Mouse (Mus musculus) heart, postnatal 0 days (tissue): ENCODE results near the gene Tgfb2. TPM values are rescaled to one million over a fixed set of nuclear protein-coding genes. Genes with fewer than 3 reads are reported as not detected.

Source experiments
- ATAC-seq: fragments of 200-750 bp; cut with Nextera tagmentation; 2 replicates; pipeline ENCODE4 v1.8.0; 2017; ENCODE audit warnings: low read depth, moderate number of reproducible peaks, moderate library complexity; ENCODE audit not compliant: insufficient read depth
- DNase-seq: peaks from one replicate; pipeline ENCODE4 v3.0.0-alpha.2; 2016; ENCODE audit warnings: low spot score
- H3K27ac ChIP-seq: fragments of 300-500 bp; sonication (generic); 2 replicates; pipeline ENCODE4 v1.5.1; 2014; ENCODE audit warnings: low read depth, mild to moderate bottlenecking
- H3K27me3 ChIP-seq: fragments of 300-500 bp; sonication (generic); 2 replicates; pipeline ENCODE4 v1.6.1; 2014; ENCODE audit warnings: low read length, mixed read lengths; ENCODE audit not compliant: control insufficient read depth, insufficient read depth
- H3K36me3 ChIP-seq: fragments of 300-500 bp; sonication (generic); replicated peaks from 2 replicates; pipeline ENCODE4 v1.6.1; 2014; ENCODE audit warnings: low read length, mixed read lengths; ENCODE audit not compliant: control insufficient read depth, insufficient read depth
- H3K4me1 ChIP-seq: fragments of 300-500 bp; sonication (generic); 2 replicates; pipeline ENCODE4 v1.6.1; 2014; ENCODE audit warnings: antibody characterized with exemption; ENCODE audit not compliant: control insufficient read depth, insufficient read depth
- H3K4me2 ChIP-seq: fragments of 300-500 bp; sonication (generic); 2 replicates; pipeline ENCODE4 v1.6.1; 2014; ENCODE audit warnings: low read depth, mild to moderate bottlenecking, low read length, moderate library complexity
- H3K4me3 ChIP-seq: fragments of 300-500 bp; sonication (generic); 2 replicates; pipeline ENCODE4 v1.5.1; 2014; ENCODE audit warnings: low read depth, low read length
- H3K9ac ChIP-seq: fragments of 300-500 bp; sonication (generic); replicated peaks from 2 replicates; pipeline ENCODE4 v1.6.1; 2014; ENCODE audit warnings: low read depth, low read length, mixed read lengths
- H3K9me3 ChIP-seq: fragments of 300-500 bp; sonication (generic); replicated peaks from 2 replicates; pipeline ENCODE4 v1.6.1; 2016; ENCODE audit warnings: low read length; ENCODE audit not compliant: control insufficient read depth
- CTCF ChIP-seq: IDR thresholded peaks from 2 replicates; pipeline ENCODE4 v1.5.1; 2016; ENCODE audit warnings: antibody characterized with exemption, control low read depth, low read depth
- EP300 ChIP-seq: IDR thresholded peaks from 2 replicates; pipeline ENCODE4 v1.6.1; 2016; ENCODE audit warnings: antibody characterized with exemption, low read depth
- WGBS: fragments of 180-500 bp; shearing (Covaris S2); extraction: QIAGEN DNeasy Blood & Tissue Kit; methylation state at CpG from one replicate; pipeline ENCODE4 v1.1.7; 2014; 5-methylcytosine and 5-hydroxymethylcytosine counted together
- polyA plus RNA-seq: library from polyadenylated mRNA; unstranded; fragments of >200 nt; fragmentation: Nextera tagmentation; extraction: Ambion mirVana; gene quantifications from 2 replicates; pipeline ENCODE4 v1.2.1, GENCODE M21; 2015
- total RNA-seq: library from RNA; depleted of rRNA; stranded (reverse); fragments of >200 nt; gene quantifications from 2 replicates; pipeline ENCODE4 v1.2.3, GENCODE M21; 2014; ENCODE audit warnings: low replicate concordance; rRNA removed

Tgfb2 gene
- total and polyA plus RNA-seq, 2 experiments from 2014 or later: 17.7 to 19.9 TPM

GRCm38 (mm10) chr1:186581114-186581513 lies 124.7 kb downstream of the Tgfb2 start:
- TF ChIP-seq CTCF: no peak
- TF ChIP-seq EP300: no peak
- Histone ChIP-seq H3K4me3 (no peak overlapping the region), H3K36me3 (no peaks in the 10 kb centered on the region), H3K4me1 (peaks cover 24% of the 10 kb centered on the region), H3K9me3 (no peaks in the 10 kb centered on the region), H3K27ac (peak overlapping the region; percentile 71), H3K9ac (no peak overlapping the region), H3K4me2 (no peak overlapping the region), H3K27me3 (no peaks in the 10 kb centered on the region)
- ATAC-seq (peak; percentile 63; the same call in 1 of the 2 replicates), DNase-seq (peak; percentile 56)
- 34% methylated on average over 2 of the region's 2 CpGs for WGBS

- no peaks in the 10 kb centered on the region for H3K36me3 ChIP-seq
- no peak for TF ChIP-seq CTCF
- TF ChIP-seq EP300: no peak
- H3K4me2 ChIP-seq: no peak overlapping the region
- peak; percentile 49; the same call in 1 of the 2 replicates for ATAC-seq
- no peaks in the 10 kb centered on the region for H3K27me3 ChIP-seq
- H3K9me3 ChIP-seq: no peaks in the 10 kb centered on the region
- no peak overlapping the region for H3K27ac ChIP-seq
- H3K4me1 ChIP-seq: peaks cover 17% of the 10 kb centered on the region
- H3K9ac ChIP-seq: no peak overlapping the region
- 28% methylated on average over 5 of the region's 5 CpGs for WGBS
- H3K4me3 ChIP-seq: no peak overlapping the region
- no peak for DNase-seq
Measured at GRCm38 (mm10) chr1:186577302-186577701, 128.5 kb downstream of the Tgfb2 start.

GRCm38 (mm10) chr1:186575629-186576028 lies 130.2 kb downstream of the Tgfb2 start:
- TF ChIP-seq CTCF (no peak), EP300 (no peak)
- no peak overlapping the region for H3K4me2 ChIP-seq
- H3K27ac ChIP-seq: no peak overlapping the region
- no peaks in the 10 kb centered on the region for H3K27me3 ChIP-seq
- H3K4me3 ChIP-seq: no peak overlapping the region
- H3K36me3 ChIP-seq: no peaks in the 10 kb centered on the region
- no peak overlapping the region for H3K9ac ChIP-seq
- ATAC-seq: no peak
- 64% methylated on average over 9 of the region's 9 CpGs for WGBS
- no peak for DNase-seq
- 0 out of 2 replicates have a peak, but pooled peaks cover 7% of the 10 kb centered on the region for H3K4me1 ChIP-seq
- H3K9me3 ChIP-seq: no peaks in the 10 kb centered on the region

- H3K27ac ChIP-seq: no peak overlapping the region
- H3K9me3 ChIP-seq: no peaks in the 10 kb centered on the region
- no peaks in the 10 kb centered on the region for H3K36me3 ChIP-seq
- WGBS: 80% methylated on average over 7 of the region's 7 CpGs
- H3K4me1 ChIP-seq: 0 out of 2 replicates have a peak, but pooled peaks cover 1% of the 10 kb centered on the region
- no peak overlapping the region for H3K4me3 ChIP-seq
- TF ChIP-seq CTCF (no peak), EP300 (no peak)
- H3K9ac ChIP-seq: no peak overlapping the region
- DNase-seq: no peak
- H3K4me2 ChIP-seq: no peak overlapping the region
- no peak for ATAC-seq
- H3K27me3 ChIP-seq: no peaks in the 10 kb centered on the region
Measured at GRCm38 (mm10) chr1:186575074-186575473, 130.7 kb downstream of the Tgfb2 start.

Other genes starting within 250 kb of the Tgfb2 start
- gene Rrp15, start 43.4 kb upstream of the Tgfb2 start, total RNA-seq: 1.6 and 4.7 TPM in 2 replicates
- 19.2 and 21.8 TPM in 2 replicates for gene Rrp15, start 43.4 kb upstream of the Tgfb2 start, polyA plus RNA-seq